Mouse (Mus musculus) MEL (cell line): ENCODE data around the gene Ccl7.

Experiments
- CTCF ChIP-seq, 3 experiments: IDR thresholded peaks in 2 of 3; conservative IDR thresholded peaks in 1 of 3; 2 replicates each; pipeline ENCODE4 v1.5.1; 2011 to 2012; ENCODE audit warnings: low read length in 3 of 3, low read depth in 2 of 3, mild to moderate bottlenecking in 2 of 3, improper control_type of control experiment in 1 of 3, inconsistent platforms in 1 of 3, mixed read lengths in 1 of 3, moderate library complexity in 1 of 3; ENCODE audit not compliant: control insufficient read depth in 1 of 3, insufficient read depth in 1 of 3, poor library complexity in 1 of 3, severe bottlenecking in 1 of 3
- GABPA ChIP-seq: IDR thresholded peaks from 2 replicates; pipeline ENCODE4 v1.6.1; 2012; ENCODE audit warnings: low read depth, mild to moderate bottlenecking, inconsistent platforms, low read length, improper control_type of control experiment, moderate library complexity
- MAFK ChIP-seq: IDR thresholded peaks from 2 replicates; pipeline ENCODE4 v1.6.1; 2011; ENCODE audit warnings: low read depth, mild to moderate bottlenecking, low read length, improper control_type of control experiment, borderline replicate concordance
- MAX ChIP-seq: IDR thresholded peaks from 2 replicates; pipeline ENCODE4 v1.6.1; 2011; ENCODE audit warnings: low read length, improper control_type of control experiment
- POLR2A ChIP-seq, 2 experiments: IDR thresholded peaks; 2 replicates each; pipeline ENCODE4 v1.6.1; 2011 to 2012; ENCODE audit warnings: low read length in 2 of 2, mild to moderate bottlenecking in 2 of 2, control low read depth in 1 of 2, improper control_type of control experiment in 1 of 2, low read depth in 1 of 2, moderate library complexity in 1 of 2; ENCODE audit not compliant: control insufficient read depth in 1 of 2, insufficient read depth in 1 of 2, poor library complexity in 1 of 2
- RCOR1 ChIP-seq: IDR thresholded peaks from 2 replicates; pipeline ENCODE4 v1.6.1; 2012; ENCODE audit warnings: low read depth, mild to moderate bottlenecking, inconsistent platforms, low read length, improper control_type of control experiment
- USF1 ChIP-seq: IDR thresholded peaks from 2 replicates; pipeline ENCODE4 v1.6.1; 2014; ENCODE audit warnings: low read depth, mild to moderate bottlenecking, inconsistent platforms, low read length, improper control_type of control experiment, moderate library complexity

- no peak for TF ChIP-seq CTCF (IDR thresholded peaks at IDR 0.05 in 2 of 3, conservative IDR thresholded peaks at IDR 0.05 in 1 of 3; ENCODE audit: control insufficient read depth in 1 of 3, insufficient read depth in 1 of 3, low read depth in 2 of 3, low read length in 3 of 3, poor library complexity in 1 of 3, severe bottlenecking in 1 of 3)
- no peak for TF ChIP-seq GABPA
- no peak for TF ChIP-seq POLR2A (IDR thresholded peaks at IDR 0.05; ENCODE audit: control insufficient read depth in 1 of 2, insufficient read depth in 1 of 2, low read depth in 1 of 2, low read length in 2 of 2, poor library complexity in 1 of 2)
- no peak for TF ChIP-seq MAFK
- no peak for TF ChIP-seq RCOR1
- TF ChIP-seq MAX: no peak
- no peak for TF ChIP-seq USF1
Observed at GRCm38 (mm10) chr11:82015066-82015465, 30.4 kb upstream of the Ccl7 start.
